Mouse (Mus musculus) urinary bladder, postnatal 14 days (tissue): ENCODE measurements around the gene Dnajc5g.

Experiments used
- DNase-seq: peaks from one replicate; pipeline ENCODE4 v3.0.0; 2021; ENCODE audit warnings: low spot score

Gene Dnajc5g

GRCm38 (mm10) chr5:31108000-31108490, 2.0 kb downstream of the Dnajc5g start, which contains the start of gene Slc30a3:
Gene Slc30a3, minus strand, starts transcription at chr5:31108237.
- DNase-seq, result no peak

DNA sequence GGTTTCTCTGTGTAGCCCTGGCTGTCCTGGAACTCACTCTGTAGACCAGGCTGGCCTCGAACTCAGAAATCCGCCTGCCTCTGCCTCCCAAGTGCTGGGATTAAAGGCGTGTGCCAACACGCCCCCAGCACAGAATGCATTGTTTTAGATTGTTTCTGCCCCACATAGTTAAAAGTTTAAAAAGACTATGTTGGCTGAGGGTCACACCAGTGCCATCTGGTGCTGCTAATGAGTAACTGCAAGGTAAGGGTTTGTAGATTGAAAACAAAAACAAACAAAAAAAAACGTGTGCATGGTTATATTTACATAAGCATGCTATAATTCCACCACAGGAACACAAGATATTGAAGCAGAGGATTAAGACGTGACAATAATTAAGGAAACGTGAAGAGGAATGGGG, 4.7 kb downstream of the Dnajc5g start:
- DNase-seq, result no peak

DNA sequence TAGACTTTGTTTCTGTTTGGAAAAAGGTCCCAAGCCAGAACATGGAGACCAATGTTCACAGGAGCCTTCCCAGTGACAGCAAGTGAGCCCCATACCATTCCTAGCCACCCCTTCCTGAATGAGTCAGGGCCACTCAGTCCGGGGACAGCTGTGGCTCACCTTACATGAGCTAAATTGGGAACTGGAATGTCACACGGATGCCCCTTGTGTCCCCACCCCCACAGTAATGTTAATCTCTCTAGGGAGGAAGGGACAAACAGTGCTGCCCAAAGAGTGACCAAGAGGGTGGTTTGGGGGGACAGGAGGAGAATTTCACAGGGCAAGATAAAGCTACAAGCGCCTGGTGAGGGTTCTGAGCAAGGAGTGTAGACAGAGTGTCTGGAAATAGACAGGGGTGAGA, 10.3 kb downstream of the Dnajc5g start, which contains the start of gene Trim54:
Trim54 (plus strand) TSS at position 359 of the 400 bp plus-strand sequence.
- no peak for DNase-seq

DNA sequence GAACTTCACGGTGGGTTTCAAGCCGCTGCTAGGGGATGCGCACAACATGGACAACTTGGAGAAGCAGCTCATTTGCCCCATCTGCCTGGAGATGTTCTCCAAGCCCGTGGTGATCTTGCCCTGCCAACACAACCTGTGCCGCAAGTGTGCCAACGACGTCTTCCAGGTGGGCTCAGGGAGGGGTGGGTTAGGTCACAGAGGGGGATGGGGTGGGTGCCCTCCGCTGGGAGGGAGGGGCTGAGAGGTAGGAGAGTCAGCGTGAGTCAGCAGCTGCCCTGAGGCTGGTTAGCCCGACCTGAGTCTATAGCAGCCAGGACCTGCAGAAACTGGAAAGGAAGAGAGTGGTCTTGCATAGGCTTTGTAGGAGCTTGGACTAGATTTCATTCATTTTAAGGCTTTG, 10.8 kb downstream of the Dnajc5g start:
- no peak for DNase-seq

DNA sequence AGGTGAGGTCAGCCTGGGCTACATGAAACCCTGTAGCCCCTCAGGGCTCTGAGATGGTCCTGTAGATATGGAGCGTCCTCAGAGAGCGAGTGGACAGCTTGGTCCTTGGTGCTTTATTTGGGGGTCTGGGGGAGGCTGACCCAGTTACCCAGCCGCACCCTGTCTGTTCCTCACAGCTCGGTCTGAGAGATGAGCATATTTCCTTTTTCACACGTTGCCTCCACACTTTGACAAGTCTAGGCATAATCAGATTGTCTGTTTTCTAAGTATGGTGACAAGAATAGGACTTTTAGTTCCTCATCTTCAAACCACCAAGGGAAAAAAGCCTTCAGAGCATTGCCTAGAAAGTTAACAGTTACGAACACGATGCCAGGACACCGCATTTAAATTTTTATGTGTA, 15.0 kb downstream of the Dnajc5g start:
- no peak for DNase-seq

DNA sequence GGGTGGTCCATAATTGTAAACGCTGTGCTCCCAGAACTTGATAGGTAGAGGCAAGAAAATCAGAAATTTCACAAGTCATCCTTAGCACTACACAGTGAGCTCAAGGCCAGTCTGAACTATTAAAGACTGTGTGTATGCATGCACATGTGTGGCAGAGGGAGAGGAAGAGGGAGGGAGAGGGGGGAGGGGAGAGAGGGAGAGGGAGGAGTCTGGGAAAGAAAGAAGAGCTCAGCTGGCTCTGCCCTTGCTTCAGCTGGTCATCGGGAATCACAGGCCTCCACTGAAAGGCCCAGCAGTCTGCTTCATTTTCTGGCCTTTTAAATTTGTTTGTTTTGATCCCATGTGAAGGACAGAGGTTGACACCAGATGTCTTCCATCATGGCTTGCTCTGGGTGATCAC, 17.4 kb downstream of the Dnajc5g start:
- no peak for DNase-seq

GRCm38 (mm10) chr5:31126050-31126449, 20.0 kb downstream of the Dnajc5g start:
- no peak for DNase-seq

DNA sequence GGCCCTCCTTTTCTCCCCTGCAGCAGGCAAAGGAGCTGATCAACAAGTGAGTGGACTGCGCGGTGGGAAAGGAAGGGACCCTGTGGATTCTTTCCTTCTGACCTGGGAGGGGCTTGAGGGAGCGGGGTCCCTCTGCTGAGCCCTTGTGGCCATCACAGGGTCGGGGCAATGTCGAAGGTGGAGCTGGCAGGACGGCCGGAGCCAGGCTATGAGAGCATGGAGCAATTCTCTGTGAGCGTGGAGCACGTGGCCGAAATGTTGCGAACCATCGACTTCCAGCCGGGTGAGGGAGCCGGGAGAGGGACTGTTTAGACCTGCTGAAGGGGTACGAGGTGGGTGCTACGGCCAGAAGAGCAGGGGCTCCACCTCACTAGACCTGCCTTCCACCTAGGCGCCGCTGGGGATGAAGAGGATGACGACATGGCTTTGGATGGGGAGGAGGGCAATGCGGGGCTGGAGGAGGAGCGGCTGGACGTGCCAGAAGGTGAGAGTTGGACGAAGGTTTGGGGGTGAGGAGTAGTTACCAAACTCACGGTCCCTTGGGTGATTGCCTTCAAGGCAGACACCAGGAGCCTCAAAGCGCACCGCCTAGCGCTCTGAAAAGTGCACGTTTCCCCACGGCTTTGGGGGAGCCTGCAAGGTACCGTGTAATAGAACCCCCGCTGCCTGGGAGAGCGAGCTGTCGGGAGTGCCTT, 30.8 kb downstream of the Dnajc5g start:
- DNase-seq, result no peak

DNA sequence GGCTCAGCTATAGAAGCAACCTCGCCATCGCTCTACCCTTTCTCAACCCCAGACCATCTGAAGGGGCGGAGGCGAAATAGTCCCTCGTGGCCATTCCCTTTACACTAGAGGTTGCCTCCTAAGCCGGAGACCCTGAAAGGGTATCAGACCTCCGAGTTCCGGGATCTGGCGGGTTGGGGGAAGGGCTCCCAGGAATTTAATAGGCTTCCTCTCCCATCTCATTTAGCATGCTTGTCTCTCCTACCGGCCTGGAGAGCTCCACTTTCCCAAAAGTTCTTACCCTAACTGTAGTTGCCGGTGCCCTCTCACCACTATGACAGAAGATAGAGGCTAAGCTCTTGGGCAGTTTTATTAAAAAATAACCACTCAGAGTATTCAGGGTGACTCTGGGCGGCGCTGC, 31.6 kb downstream of the Dnajc5g start:
- no peak for DNase-seq

- no peak for DNase-seq
Measured at GRCm38 (mm10) chr5:31138241-31138967, 32.3 kb downstream of the Dnajc5g start, which contains the start of gene Ucn. Gene Ucn, minus strand, starts transcription at chr5:31138829.

DNA sequence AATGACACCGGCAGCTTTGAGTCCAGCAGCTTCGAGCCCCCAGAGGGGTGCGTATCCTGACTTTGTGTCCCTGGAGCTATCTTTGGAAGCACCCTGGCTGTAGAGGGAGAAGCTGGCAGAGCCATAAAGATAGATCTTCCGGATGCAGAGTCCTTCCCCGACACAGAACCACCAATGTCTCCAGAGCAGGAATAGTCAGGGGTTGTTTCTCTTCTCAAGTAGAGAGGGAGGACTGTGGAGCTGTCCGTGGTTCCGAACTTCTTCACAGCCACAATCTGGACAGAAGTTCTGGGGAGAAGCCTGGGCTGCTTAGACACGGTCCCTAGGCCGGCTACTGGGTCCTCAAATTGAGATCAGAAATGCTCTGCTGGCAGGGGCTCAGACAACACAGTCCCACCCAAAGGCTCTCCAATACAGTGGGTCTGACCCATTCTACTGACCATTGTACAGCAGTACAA, 32.9 kb downstream of the Dnajc5g start:
- no peak for DNase-seq

- DNase-seq, result no peak
Measured at GRCm38 (mm10) chr5:31149781-31150180, 43.7 kb downstream of the Dnajc5g start.

DNA sequence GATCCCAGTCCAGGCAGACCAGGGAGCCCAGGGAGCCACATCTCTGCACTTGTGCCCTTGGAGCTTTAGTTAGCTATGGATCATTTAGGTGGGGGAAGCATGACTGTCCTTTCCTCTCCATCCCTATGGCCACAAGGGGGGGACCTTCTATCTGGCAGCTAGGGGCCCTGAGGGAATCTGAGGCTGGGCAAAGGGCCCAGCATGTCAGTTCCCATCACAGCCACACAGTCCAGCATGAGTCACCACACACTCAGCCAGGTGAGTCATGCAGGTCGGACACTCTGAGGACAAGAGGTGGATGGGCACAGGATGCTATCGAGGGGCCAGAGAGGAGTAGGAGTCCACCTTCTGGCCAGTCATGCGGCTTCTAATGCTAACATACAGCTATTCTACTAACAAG, 45.7 kb downstream of the Dnajc5g start:
- peak; percentile 35 for DNase-seq

GRCm38 (mm10) chr5:31153516-31154151, 47.5 kb downstream of the Dnajc5g start:
- DNase-seq, result no peak

- peak; percentile 82 for DNase-seq
Measured at GRCm38 (mm10) chr5:31154152-31154553, 48.1 kb downstream of the Dnajc5g start, which contains the start of gene Mpv17. Gene Mpv17, minus strand, starts transcription at chr5:31154251.
